Mouse (Mus musculus) 3T3-L1 (cell line): Measurements from ENCODE around the gene Dgkd.
A peak's percentile ranks its signal among the peaks of the same experiment; 100 is the strongest.

Experiments
- DNase-seq: peaks from one replicate; pipeline ENCODE4 v3.0.0-alpha.2; 2015; ENCODE audit warnings: low read depth, low spot score

The Dgkd gene

DNA sequence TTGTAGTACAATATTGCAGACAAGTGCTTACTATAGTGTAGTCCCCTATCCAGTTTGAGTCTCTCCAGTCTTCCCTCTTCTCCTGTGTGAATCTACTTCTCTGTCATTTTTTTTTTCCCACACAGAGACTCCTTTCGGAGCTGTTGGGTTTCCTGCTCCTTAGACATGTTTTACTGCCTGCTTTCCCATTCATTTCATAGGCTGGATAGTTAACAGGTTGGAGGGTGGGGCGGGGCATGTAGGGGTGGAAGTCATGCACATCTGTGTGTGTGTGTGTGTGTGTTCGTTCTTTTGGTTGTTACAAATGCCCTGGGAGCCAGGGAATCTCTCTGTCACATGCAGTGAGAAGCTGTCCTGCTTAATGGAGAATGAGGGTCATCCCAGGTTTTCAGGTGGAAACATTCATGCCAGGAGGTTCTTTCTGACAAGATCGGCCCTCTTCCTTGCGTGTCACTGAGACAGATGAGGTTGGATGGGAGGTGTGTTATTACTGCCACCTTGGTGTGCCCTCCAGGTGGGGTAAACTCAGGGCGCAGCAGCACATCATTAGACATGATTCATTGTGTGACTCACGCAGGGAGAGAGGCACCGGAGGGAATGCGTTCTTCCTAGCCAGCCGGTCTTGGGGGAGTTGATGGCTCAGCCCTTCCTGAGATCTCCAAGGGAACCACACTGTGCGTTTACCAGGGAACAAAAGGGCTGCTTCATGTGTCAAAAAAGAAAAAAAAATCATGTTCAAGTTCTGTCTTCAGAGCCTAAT lies 4.7 kb upstream of the Dgkd start:
- peak; percentile 89 for DNase-seq

- no peak for DNase-seq
These were observed 3.8 kb upstream of the Dgkd start for GRCm38 (mm10) chr1:87849278-87849677.

GRCm38 (mm10) chr1:87851344-87851743 lies 1.7 kb upstream of the Dgkd start:
- no peak for DNase-seq

DNA sequence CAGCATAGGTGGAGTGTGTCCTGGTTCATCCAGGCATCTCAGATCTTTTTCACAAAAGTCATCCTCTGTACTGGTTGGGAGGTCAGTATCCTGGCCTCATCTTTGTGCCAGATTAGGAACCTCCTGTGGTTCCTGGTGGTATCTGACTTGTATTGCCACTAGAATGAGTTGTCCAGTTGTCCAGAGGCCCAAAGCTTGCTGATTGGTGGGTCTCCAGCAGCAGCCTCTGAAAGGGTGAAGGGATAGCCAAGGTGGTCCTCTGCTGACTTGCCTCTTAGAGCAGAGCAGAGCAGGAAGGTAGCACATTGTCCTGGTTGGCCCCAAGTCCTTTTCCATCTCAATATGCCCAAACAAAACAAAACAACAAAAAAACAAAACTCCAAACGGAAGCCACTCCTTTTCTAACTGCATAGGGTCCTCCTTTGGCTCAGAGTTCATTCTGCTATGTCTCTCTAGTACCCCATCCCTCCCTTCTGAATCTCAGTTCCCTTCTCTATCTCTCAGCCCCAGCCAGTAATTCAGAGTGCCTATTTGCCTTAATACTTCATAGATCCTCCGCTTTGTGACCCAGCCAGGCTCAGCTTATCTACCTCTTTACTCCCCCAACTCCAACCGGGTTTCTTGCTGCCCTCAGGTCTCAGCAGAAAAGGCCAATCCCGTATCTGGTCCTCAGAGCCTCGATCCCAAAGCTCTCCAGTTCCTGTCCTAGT lies 851 bp upstream of the Dgkd start:
- no peak for DNase-seq

DNA sequence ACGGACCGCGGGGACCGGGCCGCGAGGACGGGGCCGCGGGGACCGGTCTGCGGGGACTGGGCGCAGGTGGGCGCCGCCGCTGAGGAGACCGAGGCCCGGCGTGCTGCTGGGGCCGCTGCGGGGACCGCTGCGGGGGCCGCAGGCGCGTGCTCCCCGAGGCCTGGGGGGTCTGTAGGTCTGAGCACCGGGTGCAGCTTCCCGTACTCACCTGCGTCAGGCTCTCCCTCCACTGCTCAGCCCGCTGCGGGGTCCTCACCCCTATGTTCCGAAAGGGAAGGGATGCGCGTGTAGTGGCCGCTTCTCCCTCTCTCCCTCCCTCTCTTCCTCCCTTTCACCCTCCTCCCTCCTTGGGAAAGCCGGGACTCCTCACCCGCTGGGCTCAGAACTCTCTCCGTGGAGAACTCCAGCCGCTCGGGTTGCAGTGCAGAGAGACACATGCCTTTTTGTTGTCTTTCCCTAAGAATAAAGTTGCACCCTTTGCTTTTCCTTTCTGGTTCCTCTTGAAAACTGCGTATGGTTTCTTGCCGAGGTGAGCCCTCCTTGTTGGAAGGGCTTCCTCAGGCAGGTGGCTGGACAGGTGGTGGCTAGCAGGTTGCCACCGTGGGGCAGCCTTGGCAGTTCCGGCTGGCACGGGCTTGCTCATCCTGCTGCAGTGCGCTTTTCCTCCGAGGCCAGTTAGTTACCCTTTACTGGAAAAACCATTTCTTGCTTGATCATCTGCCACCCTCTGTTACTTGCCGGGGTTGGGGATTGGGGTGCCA lies 694 bp downstream of the Dgkd start:
- peak; percentile 46 for DNase-seq

GRCm38 (mm10) chr1:87854411-87854810 lies 1.3 kb downstream of the Dgkd start:
- DNase-seq = no peak

- DNase-seq = no peak
These were observed 1.8 kb downstream of the Dgkd start for GRCm38 (mm10) chr1:87854851-87855251.

- no peak for DNase-seq
These were observed 2.4 kb downstream of the Dgkd start for GRCm38 (mm10) chr1:87855522-87855921.

GRCm38 (mm10) chr1:87856823-87857222 lies 3.7 kb downstream of the Dgkd start:
- no peak for DNase-seq

DNA sequence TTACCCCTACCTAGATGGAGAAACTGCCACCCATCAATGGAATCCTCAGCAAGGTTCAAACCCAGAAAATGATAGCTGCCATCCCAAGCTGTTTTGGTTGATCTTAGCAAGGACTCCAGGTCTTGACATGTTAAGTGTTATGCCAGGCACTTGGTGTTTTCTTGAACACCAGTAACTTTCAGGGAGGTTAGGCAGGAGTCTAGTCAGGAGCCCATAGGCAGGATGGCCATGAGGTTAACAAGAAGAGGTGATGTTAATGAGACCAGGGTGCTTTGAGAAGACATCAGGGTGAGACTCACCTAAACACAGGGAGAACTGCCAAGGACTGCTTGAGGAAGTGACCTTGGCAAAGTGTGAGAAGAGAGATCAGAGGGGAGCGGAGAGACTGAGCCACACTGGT lies 4.9 kb downstream of the Dgkd start:
- DNase-seq = no peak

GRCm38 (mm10) chr1:87858529-87858928 lies 5.4 kb downstream of the Dgkd start:
- no peak for DNase-seq

DNA sequence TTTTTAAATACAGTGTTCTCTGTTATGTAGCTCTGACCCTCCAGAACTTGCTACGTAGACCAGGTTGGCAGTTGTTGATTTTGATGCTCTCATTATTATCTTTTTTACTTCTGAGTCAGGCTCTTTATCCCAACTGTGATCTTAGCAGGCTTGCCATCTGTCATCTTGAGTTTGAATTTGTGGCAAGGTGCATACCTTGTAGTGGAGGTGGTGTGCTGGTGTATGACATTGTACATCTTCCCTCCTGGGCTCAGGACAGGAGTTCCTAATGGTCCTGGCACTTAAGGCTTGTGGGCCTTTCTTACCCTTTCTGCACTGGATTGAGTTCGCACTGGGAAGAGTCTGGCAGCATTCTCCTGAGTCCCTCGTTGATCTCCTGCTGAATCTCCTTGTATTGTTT lies 10.5 kb downstream of the Dgkd start:
- DNase-seq = no peak

DNA sequence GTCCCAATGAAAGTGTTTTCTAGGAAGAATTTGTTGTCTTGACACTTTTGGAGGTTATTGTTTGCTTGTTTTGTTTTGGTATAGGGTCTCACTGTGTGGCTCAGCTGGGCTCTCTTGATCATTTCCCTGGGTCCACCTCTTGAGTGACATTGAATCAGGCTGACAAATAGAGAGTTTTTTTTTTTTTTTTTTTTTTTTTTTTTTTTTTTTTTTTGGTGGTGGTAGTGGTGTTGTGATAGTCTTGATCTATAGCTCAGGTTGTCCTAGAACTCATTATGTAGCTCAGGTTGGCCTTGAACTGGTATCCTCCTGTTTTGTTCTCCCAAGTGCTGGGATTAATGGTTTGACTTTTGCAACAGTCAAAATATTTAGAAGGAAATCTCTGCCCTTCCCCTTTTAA lies 11.8 kb downstream of the Dgkd start:
- DNase-seq = no peak

- DNase-seq = no peak
These were observed 13.6 kb downstream of the Dgkd start for GRCm38 (mm10) chr1:87866672-87867071.

DNA sequence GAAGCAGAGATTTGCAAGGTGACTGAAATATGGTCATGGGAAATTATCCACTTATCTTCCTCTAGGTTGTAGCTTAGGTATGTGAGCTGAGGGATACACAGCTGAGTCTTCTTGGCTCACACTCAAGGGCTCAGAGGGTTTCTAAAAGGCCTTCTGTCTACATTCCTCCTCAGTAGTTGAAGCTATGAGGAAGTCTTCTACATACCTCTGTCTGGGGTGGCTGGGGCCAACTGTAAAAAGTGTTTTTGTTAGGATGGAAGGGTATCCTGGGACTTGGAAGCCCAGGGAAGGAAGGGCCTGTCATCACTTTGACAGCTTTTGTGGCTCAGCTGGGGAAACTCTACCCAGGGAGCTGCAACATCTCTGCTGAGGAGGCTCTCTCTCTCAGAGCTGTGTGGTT lies 18.5 kb downstream of the Dgkd start:
- DNase-seq = peak; percentile 78

GRCm38 (mm10) chr1:87873081-87873480 lies 20.0 kb downstream of the Dgkd start:
- no peak for DNase-seq

DNA sequence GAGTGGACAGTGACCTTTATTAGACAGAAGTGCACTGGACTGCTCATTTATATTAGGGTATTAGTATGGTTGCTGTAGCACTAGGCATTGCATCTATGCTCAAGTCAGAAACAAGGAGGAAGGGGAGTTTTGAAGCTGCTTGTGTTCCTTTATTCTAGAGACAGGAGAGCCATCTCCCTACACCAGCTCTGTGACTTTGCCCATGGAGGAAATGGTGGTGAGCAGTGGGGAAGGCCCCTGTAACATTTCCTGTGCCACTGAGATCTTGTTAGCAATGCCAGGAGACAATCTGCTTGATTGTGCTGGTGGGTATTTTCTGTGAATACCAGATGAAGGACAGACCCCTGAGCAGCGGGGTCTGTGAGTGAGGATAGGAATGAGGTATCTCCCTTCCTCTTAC lies 23.0 kb downstream of the Dgkd start:
- DNase-seq = no peak

- no peak for DNase-seq
These were observed 24.6 kb downstream of the Dgkd start for GRCm38 (mm10) chr1:87877552-87878283.

GRCm38 (mm10) chr1:87879034-87879433 lies 25.9 kb downstream of the Dgkd start:
- DNase-seq = no peak

- peak; percentile 70 for DNase-seq
These were observed 26.6 kb downstream of the Dgkd start for GRCm38 (mm10) chr1:87879494-87880325.

- DNase-seq = no peak
These were observed 27.2 kb downstream of the Dgkd start for GRCm38 (mm10) chr1:87880326-87880627.
